Mouse (Mus musculus): Measurements from ENCODE around the gene Sult1c2.

DNA sequence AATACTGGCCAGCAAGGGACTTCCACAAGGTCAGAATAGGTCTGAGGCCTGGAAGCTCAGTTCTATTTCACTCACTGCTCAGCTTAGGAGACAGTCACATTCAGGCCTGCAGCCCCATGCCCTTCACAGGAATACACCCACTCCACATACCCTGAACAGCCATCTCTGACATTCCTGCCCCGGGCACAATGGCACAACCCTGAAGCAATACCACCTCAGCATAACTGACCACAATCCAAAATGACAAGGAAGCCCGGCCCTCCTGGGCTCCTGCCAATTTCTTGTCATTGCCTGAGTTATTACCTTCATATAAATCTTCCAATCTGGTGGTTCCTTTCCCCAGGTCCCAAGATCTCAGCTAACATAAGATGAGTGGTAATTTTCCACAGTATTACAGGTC is 28.3 kb upstream of the Sult1c2 start:
- TF ChIP-seq CTCF (conservative IDR thresholded peaks at IDR 0.05; ENCODE audit: low read length): no peak
- TF ChIP-seq NANOG (IDR thresholded peaks at IDR 0.05; ENCODE audit: borderline replicate concordance, low read length): no peak
- TF ChIP-seq POU5F1 (IDR thresholded peaks at IDR 0.05; ENCODE audit: borderline replicate concordance, low read length): no peak

Measured in E14TG2a.4 (cell line).